Mouse (Mus musculus) hindbrain, embryonic 14.5 days (tissue): ENCODE measurements around the gene Gramd1a. TPM values are rescaled to one million over a fixed set of nuclear protein-coding genes. Genes with fewer than 3 reads are reported as not detected.
A peak's percentile ranks its signal among the peaks of the same experiment; 100 is the strongest.

ENCODE experiments used
- ATAC-seq: fragments of 200-750 bp; cut with Nextera tagmentation; 2 replicates; pipeline ENCODE4 v1.8.0; 2017; ENCODE audit warnings: moderate number of reproducible peaks, mild to moderate bottlenecking, moderate TSS enrichment, moderate library complexity; ENCODE audit not compliant: low FRiP score
- DNase-seq: peaks from one replicate; pipeline ENCODE4 v3.0.0-alpha.2; 2015; ENCODE audit warnings: low spot score
- H3K27ac ChIP-seq: fragments of 300-500 bp; sonication (generic); 2 replicates; pipeline ENCODE4 v1.5.1; 2014; ENCODE audit warnings: mild to moderate bottlenecking, moderate library complexity
- H3K27me3 ChIP-seq: fragments of 300-500 bp; sonication (generic); 2 replicates; pipeline ENCODE4 v1.6.1; 2014; ENCODE audit warnings: mild to moderate bottlenecking, low read length, mixed read lengths; ENCODE audit not compliant: control insufficient read depth, insufficient read depth
- H3K36me3 ChIP-seq: fragments of 300-500 bp; sonication (generic); replicated peaks from 2 replicates; pipeline ENCODE4 v1.6.1; 2014; ENCODE audit not compliant: control insufficient read depth, insufficient read depth
- H3K4me1 ChIP-seq: fragments of 300-500 bp; sonication (generic); replicated peaks from 2 replicates; pipeline ENCODE4 v1.6.1; 2014; ENCODE audit warnings: antibody characterized with exemption, low read length, mixed read lengths; ENCODE audit not compliant: control insufficient read depth, insufficient read depth
- H3K4me2 ChIP-seq: fragments of 300-500 bp; sonication (generic); replicated peaks from 2 replicates; pipeline ENCODE4 v1.6.1; 2014; ENCODE audit warnings: mild to moderate bottlenecking, moderate library complexity
- H3K4me3 ChIP-seq: fragments of 300-500 bp; sonication (generic); replicated peaks from 2 replicates; pipeline ENCODE4 v1.5.1; 2014; ENCODE audit warnings: mild to moderate bottlenecking, low read length
- H3K9ac ChIP-seq: fragments of 300-500 bp; sonication (generic); 2 replicates; pipeline ENCODE4 v1.6.1; 2014
- H3K9me3 ChIP-seq: fragments of 300-500 bp; sonication (generic); 2 replicates; pipeline ENCODE4 v1.6.1; 2016; ENCODE audit warnings: low read length; ENCODE audit not compliant: control insufficient read depth
- WGBS: fragments of 180-500 bp; shearing (Covaris S2); extraction: QIAGEN DNeasy Blood & Tissue Kit; methylation state at CpG from one replicate; pipeline ENCODE4 v1.1.7; 2014; 5-methylcytosine and 5-hydroxymethylcytosine counted together
- polyA plus RNA-seq: library from polyadenylated mRNA; unstranded; fragments of >200 nt; fragmentation: Nextera tagmentation; extraction: Ambion mirVana; gene quantifications from 2 replicates; pipeline ENCODE4 v1.2.1, GENCODE M21; 2014

The Gramd1a gene
- polyA plus RNA-seq, 1 experiment from 2014 or later = 191 TPM

DNA sequence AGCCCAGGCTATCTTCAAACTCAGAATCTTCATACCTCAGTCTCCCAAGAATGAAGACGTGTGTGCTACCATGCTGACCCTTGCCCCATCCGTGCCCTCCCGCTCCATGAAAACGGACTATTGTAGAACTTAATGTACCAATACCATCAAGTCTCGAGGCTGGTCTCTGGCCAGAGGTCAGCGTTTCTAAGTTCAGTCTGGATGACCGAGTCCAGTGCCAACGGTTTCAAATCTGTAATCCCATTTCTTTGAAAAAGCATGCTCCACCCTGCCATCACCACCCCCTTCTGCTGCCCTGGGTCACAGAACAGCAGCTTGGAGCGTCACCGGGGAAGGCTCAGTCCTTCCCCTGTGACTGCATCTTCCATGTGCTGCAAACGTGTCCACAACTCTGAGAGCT is 47.9 kb downstream of the Gramd1a start:
- Histone ChIP-seq H3K4me2 (no peak overlapping the region), H3K4me3 (no peak overlapping the region), H3K27ac (no peak overlapping the region), H3K9me3 (no peaks in the 10 kb centered on the region), H3K36me3 (no peaks in the 10 kb centered on the region), H3K27me3 (no peaks in the 10 kb centered on the region), H3K9ac (no peak overlapping the region), H3K4me1 (no peaks in the 10 kb centered on the region)
- ATAC-seq (no peak), DNase-seq (no peak)
- WGBS = 91% methylated on average over 11 of the region's 11 CpGs

DNA sequence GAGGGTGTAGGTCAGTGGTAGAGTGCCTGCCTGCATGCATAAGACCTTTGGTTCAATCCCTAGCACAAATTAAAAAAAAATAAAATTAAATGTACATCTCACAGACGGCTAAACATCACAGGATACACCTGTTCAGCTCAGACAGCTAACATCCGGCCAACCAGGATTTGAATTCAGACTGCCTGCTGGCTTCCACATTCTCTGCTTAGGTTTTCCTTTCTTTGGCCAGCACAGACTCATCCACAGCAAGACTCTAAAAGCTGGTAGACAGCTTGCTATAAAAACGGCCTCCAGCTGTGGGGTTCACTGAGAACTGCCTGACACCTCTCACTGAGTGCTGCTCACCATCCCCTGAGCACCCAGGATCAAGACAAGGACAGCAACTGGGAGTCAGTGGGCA is 49.5 kb downstream of the Gramd1a start:
- Histone ChIP-seq H3K36me3 (no peaks in the 10 kb centered on the region), H3K9me3 (no peaks in the 10 kb centered on the region), H3K4me3 (no peak overlapping the region), H3K27me3 (no peaks in the 10 kb centered on the region), H3K4me1 (no peaks in the 10 kb centered on the region), H3K4me2 (no peak overlapping the region), H3K9ac (no peak overlapping the region), H3K27ac (no peak overlapping the region)
- no peak for DNase-seq
- 56% methylated on average over 3 of the region's 3 CpGs for WGBS
- ATAC-seq = no peak

DNA sequence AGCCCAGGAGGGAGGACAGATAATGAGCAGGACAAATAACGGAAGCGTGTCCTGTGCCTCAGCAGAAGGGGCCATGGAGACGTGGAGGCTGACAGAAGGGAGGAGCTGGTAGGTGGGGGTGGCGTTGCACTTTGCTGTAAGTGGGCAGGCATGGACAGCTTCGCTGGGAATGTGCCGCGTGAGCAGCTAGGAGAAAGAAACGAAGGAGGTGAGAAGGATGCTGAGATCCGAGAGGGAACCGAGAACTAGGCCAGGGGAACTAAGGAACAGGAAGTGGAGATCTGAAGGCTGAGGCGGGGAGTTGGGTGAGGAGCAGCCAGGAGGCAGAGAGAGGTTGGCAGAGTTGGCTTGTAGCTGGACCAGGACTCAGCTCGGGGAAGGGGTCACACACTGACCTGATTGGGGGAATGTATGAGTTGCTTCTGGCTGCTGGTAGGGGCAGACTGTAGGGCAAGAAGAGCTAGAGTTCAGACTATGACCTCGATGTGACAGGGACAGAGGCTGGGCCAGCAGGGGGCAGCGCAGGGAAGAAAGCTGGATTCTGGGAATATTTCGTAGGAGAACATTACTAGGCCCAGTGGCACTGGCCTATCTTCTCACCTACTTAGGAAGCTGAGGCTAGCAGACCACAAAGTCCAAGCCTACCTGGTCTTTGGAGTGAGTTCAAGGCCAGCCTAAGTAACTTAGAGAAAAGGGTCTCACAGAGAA is 50.5 kb downstream of the Gramd1a start:
- H3K9me3 ChIP-seq = no peaks in the 10 kb centered on the region
- H3K9ac ChIP-seq = no peak overlapping the region
- DNase-seq = no peak
- H3K4me2 ChIP-seq = no peak overlapping the region
- no peak overlapping the region for H3K4me3 ChIP-seq
- H3K4me1 ChIP-seq = no peaks in the 10 kb centered on the region
- 61% methylated on average over 15 of the region's 15 CpGs for WGBS
- no peaks in the 10 kb centered on the region for H3K27me3 ChIP-seq
- no peak for ATAC-seq
- no peak overlapping the region for H3K27ac ChIP-seq
- H3K36me3 ChIP-seq = no peaks in the 10 kb centered on the region

DNA sequence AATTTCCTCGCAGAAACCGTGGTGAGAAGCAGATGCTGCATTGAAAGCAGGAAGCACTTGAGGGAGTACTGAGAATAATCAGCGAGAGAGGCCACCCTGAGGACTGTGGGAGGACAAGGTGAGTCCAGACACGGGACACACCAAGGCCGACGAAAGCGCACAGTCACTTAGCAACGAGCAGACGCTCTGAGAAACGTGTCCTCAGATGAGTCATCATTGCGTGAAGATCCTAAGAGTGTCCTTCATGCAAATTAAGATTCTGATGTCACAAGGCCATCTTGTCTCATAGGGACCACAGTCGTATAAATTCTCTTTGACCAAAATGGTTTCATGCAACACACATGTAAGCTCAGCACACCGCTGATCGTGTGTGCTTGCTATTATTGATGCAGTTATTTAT is 54.9 kb downstream of the Gramd1a start:
- Histone ChIP-seq H3K4me2 (no peak overlapping the region), H3K9ac (no peak overlapping the region), H3K4me1 (no peaks in the 10 kb centered on the region), H3K9me3 (no peaks in the 10 kb centered on the region), H3K27me3 (no peaks in the 10 kb centered on the region), H3K36me3 (no peaks in the 10 kb centered on the region), H3K4me3 (no peak overlapping the region), H3K27ac (no peak overlapping the region)
- WGBS = 84% methylated on average over 14 of the region's 14 CpGs
- DNase-seq (no peak), ATAC-seq (no peak)

DNA sequence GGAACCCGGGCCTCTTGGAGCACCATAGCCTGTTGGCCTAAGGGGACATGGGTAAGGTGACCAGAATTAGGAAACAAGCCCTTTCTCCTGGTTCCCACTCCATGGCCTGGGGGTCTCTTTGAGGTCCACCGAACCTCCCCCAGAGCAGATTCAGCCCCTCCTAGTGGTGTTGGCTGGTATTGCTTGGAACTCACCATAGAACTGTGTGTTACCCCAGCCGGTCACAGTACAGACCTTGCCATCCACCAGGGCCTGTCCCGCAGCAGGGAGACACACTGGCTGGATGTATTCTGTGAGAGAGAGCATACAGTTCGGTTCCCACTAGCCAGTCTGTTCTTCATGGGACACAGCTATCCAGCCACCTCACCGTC is 56.1 kb downstream of the Gramd1a start:
- H3K9ac ChIP-seq = no peak overlapping the region
- WGBS = 89% methylated on average over 6 of the region's 6 CpGs
- no peaks in the 10 kb centered on the region for H3K36me3 ChIP-seq
- no peak for ATAC-seq
- no peaks in the 10 kb centered on the region for H3K4me1 ChIP-seq
- no peak overlapping the region for H3K4me3 ChIP-seq
- no peak for DNase-seq
- no peak overlapping the region for H3K27ac ChIP-seq
- no peaks in the 10 kb centered on the region for H3K9me3 ChIP-seq
- H3K27me3 ChIP-seq = no peaks in the 10 kb centered on the region
- no peak overlapping the region for H3K4me2 ChIP-seq

DNA sequence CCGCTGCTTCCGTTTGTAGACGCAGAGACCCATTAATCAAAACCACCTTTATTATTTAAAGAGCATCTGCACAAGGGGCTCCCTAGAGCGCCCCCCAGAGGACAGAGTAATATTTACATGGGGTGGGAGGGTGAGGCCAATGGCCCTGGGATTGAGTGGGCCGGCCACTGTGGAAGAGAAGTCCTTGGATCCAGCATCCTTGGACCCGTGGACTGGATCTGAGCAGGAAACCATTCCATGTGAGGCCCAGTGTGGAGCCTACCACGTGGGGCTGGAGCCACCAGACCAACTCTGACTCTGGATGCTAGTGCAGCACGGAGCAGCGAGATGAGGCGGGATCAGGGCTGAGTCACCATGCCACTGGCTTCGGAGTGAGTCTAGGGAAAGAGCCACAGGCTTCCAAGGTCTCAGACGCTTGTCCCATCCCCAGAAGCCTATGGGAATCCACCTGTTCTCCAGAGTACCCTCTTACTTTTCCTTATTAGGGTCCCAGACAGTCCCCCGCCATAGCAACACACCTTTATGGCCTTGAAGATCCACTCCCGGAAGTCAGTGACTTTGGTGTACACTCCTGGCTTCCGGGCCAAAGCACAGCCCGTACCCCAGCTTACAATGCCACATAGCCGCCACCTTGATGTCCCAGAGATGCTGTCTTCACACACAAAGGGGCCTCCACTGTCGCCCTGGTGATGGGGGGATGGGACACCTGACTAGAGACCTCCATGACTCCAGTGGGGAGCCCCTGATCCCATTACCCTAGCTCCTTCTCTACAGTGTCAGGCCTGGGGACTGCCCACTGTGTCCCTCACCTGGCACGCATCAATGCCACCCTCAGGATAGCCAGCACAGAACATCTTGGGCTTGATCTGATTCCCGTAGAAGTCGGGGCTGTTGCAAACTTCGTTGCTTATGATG is 56.7 kb downstream of the Gramd1a start:
- Histone ChIP-seq H3K36me3 (no peaks in the 10 kb centered on the region), H3K27ac (no peak overlapping the region), H3K9ac (no peak overlapping the region), H3K9me3 (no peaks in the 10 kb centered on the region), H3K4me1 (no peaks in the 10 kb centered on the region), H3K4me3 (no peak overlapping the region), H3K27me3 (no peaks in the 10 kb centered on the region), H3K4me2 (no peak overlapping the region)
- 78% methylated on average over 22 of the region's 22 CpGs for WGBS
- ATAC-seq (no peak), DNase-seq (no peak)

DNA sequence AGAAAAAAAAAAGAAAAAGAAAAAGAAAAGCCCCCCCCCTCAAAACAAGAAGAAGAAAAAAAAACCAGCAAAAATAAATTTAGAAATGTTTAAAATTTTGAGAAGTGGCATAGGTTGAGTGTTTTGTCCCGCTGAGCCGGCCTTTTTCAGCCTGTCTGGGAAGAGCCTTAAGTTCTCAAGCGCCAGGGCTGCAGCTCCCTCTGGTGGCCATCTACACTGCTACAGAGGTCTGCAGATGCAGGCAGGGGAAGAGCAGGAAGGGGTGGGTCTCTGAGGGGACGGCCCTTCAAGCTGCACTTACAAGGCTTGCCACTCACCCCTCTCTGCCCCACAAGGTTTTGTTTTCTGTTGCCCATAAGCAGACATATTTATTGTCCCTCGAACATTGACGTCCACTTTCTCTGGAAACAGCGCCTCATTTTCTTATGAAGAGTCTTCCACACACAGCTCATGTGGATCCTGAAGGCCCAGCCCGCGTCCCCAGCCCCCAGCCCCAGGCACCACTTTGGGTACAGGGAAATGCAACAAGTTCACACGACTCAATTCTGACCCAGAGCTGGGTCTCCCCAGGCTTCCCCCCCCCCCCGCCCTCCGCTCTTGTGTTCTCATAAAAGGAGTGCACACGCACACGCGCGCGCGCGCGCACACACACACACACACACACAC is 58.0 kb downstream of the Gramd1a start:
- Histone ChIP-seq H3K4me3 (peak overlapping the region; percentile 9; the same call in 1 of the 2 replicates), H3K9ac (no peak overlapping the region)

DNA sequence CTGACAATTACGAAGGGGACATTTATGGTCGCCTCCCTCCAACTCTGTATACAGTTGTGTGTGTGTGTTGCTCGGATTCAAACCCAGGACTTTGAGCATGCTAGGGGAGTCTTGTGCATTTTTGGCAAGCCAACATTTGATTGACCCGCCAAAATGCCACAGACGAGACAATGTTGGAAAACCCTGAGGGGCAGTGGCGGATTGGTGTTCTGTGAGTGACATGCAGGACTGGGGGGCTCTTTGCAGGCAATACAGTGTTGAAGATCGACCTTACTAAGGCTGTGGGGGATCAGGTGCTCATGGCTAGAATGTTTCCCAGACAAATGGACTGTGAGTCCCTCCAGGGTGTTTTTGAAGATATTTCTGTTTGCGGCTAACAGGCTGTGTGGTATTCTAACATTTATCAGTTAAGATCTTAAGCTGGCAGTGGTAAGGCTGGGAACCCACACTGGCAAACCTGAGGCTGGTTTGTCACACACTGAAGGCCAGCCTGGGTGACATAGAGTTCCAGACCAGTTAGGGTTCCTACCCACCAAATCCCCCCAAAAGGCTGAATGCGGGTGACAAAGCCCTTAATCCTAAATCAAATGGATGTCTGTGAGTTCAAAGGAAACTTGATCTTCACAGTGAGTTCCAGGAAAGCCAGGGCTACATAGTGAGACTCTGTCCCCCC is 58.7 kb downstream of the Gramd1a start:
- H3K9ac ChIP-seq = no peak overlapping the region
- ATAC-seq = no peak

More for the DNA sequence above, 58.0 kb downstream of the Gramd1a start:
- H3K4me2 ChIP-seq = peak overlapping the region; percentile 39
- H3K27me3 ChIP-seq = no peaks in the 10 kb centered on the region
- no peaks in the 10 kb centered on the region for H3K36me3 ChIP-seq
- ATAC-seq (peak; percentile 93), DNase-seq (peak; percentile 94)
- no peaks in the 10 kb centered on the region for H3K9me3 ChIP-seq
- H3K27ac ChIP-seq = no peak overlapping the region
- WGBS = 49% methylated on average over 20 of the region's 20 CpGs
- no peaks in the 10 kb centered on the region for H3K4me1 ChIP-seq

More for the DNA sequence above, 58.7 kb downstream of the Gramd1a start:
- Histone ChIP-seq H3K9me3 (no peaks in the 10 kb centered on the region), H3K4me1 (no peaks in the 10 kb centered on the region), H3K36me3 (no peaks in the 10 kb centered on the region), H3K27ac (no peak overlapping the region), H3K4me3 (no peak overlapping the region), H3K4me2 (no peak overlapping the region), H3K27me3 (no peaks in the 10 kb centered on the region)
- no peak for DNase-seq
- 75% methylated on average over 9 of the region's 9 CpGs for WGBS
